Mouse (Mus musculus) intestine, postnatal 0 days (tissue): ENCODE data around the gene Pard3. TPM values are rescaled to one million over a fixed set of nuclear protein-coding genes. Genes with fewer than 3 reads are reported as not detected.

Source experiments
- ATAC-seq: fragments of 200-750 bp; cut with Nextera tagmentation; 2 replicates; pipeline ENCODE4 v1.8.0; 2017; ENCODE audit warnings: mild to moderate bottlenecking, moderate TSS enrichment, moderate library complexity
- H3K27ac ChIP-seq: fragments of 300-500 bp; sonication (generic); 2 replicates; pipeline ENCODE4 v1.5.1; 2014; ENCODE audit warnings: mild to moderate bottlenecking, low read depth, low read length, moderate library complexity
- H3K27me3 ChIP-seq: fragments of 300-500 bp; sonication (generic); replicated peaks from 2 replicates; pipeline ENCODE4 v1.6.1; 2014; ENCODE audit warnings: low read length, mixed read lengths; ENCODE audit not compliant: control insufficient read depth, insufficient read depth
- H3K36me3 ChIP-seq: fragments of 300-500 bp; sonication (generic); 2 replicates; pipeline ENCODE4 v1.6.1; 2014; ENCODE audit warnings: mild to moderate bottlenecking, moderate library complexity; ENCODE audit not compliant: control insufficient read depth, insufficient read depth
- H3K4me1 ChIP-seq: fragments of 300-500 bp; sonication (generic); replicated peaks from 2 replicates; pipeline ENCODE4 v1.6.1; 2014; ENCODE audit warnings: antibody characterized with exemption, low read length, mixed read lengths; ENCODE audit not compliant: control insufficient read depth, insufficient read depth
- H3K4me2 ChIP-seq: fragments of 300-500 bp; sonication (generic); replicated peaks from 2 replicates; pipeline ENCODE4 v1.6.1; 2014; ENCODE audit warnings: low read depth, mild to moderate bottlenecking, moderate library complexity
- H3K4me3 ChIP-seq: fragments of 300-500 bp; sonication (generic); 2 replicates; pipeline ENCODE4 v1.5.1; 2014; ENCODE audit warnings: low read depth, low read length
- H3K9ac ChIP-seq: fragments of 300-500 bp; sonication (generic); 2 replicates; pipeline ENCODE4 v1.6.1; 2014; ENCODE audit warnings: mild to moderate bottlenecking, low read depth, low read length
- H3K9me3 ChIP-seq: fragments of 300-500 bp; sonication (generic); 2 replicates; pipeline ENCODE4 v1.6.1; 2016; ENCODE audit warnings: mixed run types; ENCODE audit not compliant: control insufficient read depth
- CTCF ChIP-seq: sonication (generic); IDR thresholded peaks from 2 replicates; pipeline ENCODE4 v1.5.1; 2016; ENCODE audit warnings: low read depth, mild to moderate bottlenecking, control low read depth, antibody characterized with exemption, moderate library complexity
- WGBS: fragments of 180-500 bp; shearing (Covaris S2); extraction: QIAGEN DNeasy Blood & Tissue Kit; methylation state at CpG from one replicate; pipeline ENCODE4 v1.1.7; 2014; 5-methylcytosine and 5-hydroxymethylcytosine counted together
- polyA plus RNA-seq: library from polyadenylated mRNA; unstranded; fragments of >200 nt; fragmentation: Nextera tagmentation; extraction: Ambion mirVana; gene quantifications from 2 replicates; pipeline ENCODE4 v1.2.1, GENCODE M21; 2015

Gene Pard3
- polyA plus RNA-seq, 1 experiment from 2014 or later = 12.5 TPM

- Histone ChIP-seq H3K27ac (no peak overlapping the region), H3K9me3 (no peaks in the 10 kb centered on the region), H3K4me3 (no peak overlapping the region), H3K4me1 (no peaks in the 10 kb centered on the region; the same call in 1 of the 2 replicates), H3K27me3 (no peaks in the 10 kb centered on the region), H3K36me3 (no peaks in the 10 kb centered on the region), H3K4me2 (no peak overlapping the region), H3K9ac (no peak overlapping the region)
- TF ChIP-seq CTCF = no peak
- WGBS = 44% methylated on average over 4 of the region's 4 CpGs
- ATAC-seq = no peak
Observed at GRCm38 (mm10) chr8:127146055-127146454, 82.4 kb downstream of the Pard3 start.

GRCm38 (mm10) chr8:127148821-127149220 is 85.1 kb downstream of the Pard3 start:
- Histone ChIP-seq H3K27me3 (no peaks in the 10 kb centered on the region), H3K9ac (no peak overlapping the region), H3K4me1 (peaks cover 2% of the 10 kb centered on the region; the same call in 1 of the 2 replicates), H3K4me3 (no peak overlapping the region), H3K36me3 (no peaks in the 10 kb centered on the region), H3K4me2 (no peak overlapping the region), H3K27ac (no peak overlapping the region), H3K9me3 (no peaks in the 10 kb centered on the region)
- TF ChIP-seq CTCF = no peak
- no peak for ATAC-seq
- WGBS = 70% methylated on average over 7 of the region's 7 CpGs

- no peaks in the 10 kb centered on the region for H3K9me3 ChIP-seq
- no peak overlapping the region for H3K9ac ChIP-seq
- TF ChIP-seq CTCF = no peak
- WGBS = 74% methylated on average over 4 of the region's 4 CpGs
- no peak overlapping the region for H3K4me3 ChIP-seq
- no peak overlapping the region for H3K4me2 ChIP-seq
- no peak overlapping the region for H3K27ac ChIP-seq
- 0 out of 2 replicates have a peak, but pooled peaks cover 2% of the 10 kb centered on the region for H3K4me1 ChIP-seq
- no peaks in the 10 kb centered on the region for H3K27me3 ChIP-seq
- H3K36me3 ChIP-seq = no peaks in the 10 kb centered on the region
- ATAC-seq = no peak
Observed at GRCm38 (mm10) chr8:127150645-127151044, 87.0 kb downstream of the Pard3 start.

DNA sequence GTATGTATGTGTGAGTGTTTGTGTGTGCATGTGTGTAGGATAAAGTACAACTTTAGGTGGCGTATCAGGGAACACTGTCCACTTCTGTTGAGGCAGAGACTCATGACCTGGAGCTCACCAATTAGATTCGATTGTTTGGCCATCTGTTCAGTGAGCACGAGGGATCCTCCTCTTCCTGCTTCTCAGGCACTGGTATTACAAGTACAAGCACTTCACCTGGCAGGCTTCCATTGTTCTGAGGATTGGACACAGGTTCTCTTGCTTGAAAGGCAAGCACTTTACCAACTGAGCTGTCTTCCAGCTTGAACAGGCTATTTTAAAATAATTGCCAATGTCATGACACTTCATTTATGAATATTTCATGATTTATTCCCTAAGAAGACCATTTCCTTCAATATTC is 88.0 kb downstream of the Pard3 start:
- Histone ChIP-seq H3K36me3 (no peaks in the 10 kb centered on the region), H3K27ac (no peak overlapping the region), H3K9ac (no peak overlapping the region), H3K4me2 (no peak overlapping the region), H3K27me3 (no peaks in the 10 kb centered on the region), H3K9me3 (no peaks in the 10 kb centered on the region), H3K4me1 (0 out of 2 replicates have a peak, but pooled peaks cover 2% of the 10 kb centered on the region), H3K4me3 (no peak overlapping the region)
- no peak for ATAC-seq
- 72% methylated on average over 3 of the region's 3 CpGs for WGBS
- TF ChIP-seq CTCF = no peak

DNA sequence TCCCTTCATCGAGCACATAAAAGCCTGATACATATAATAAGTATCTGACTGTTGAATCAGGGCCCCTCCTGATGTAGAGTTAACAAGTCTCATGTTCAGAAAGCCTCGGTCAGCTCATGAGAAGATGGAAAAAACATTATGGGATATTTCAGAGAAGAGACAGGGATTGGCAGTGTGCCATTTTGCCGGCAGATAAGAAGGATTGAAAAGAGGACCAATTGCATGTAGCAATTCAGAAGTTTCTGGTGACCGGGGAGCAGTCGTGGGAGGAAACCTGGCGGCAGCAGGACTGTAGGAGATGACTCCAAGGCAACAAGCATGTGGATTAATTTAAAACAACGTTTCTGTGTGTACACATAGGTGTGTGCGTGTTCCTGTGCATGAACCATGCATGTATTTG is 93.4 kb downstream of the Pard3 start:
- Histone ChIP-seq H3K4me2 (no peak overlapping the region), H3K4me1 (0 out of 2 replicates have a peak, but pooled peaks cover 8% of the 10 kb centered on the region), H3K27ac (no peak overlapping the region), H3K4me3 (no peak overlapping the region), H3K9ac (no peak overlapping the region), H3K9me3 (no peaks in the 10 kb centered on the region), H3K27me3 (no peaks in the 10 kb centered on the region), H3K36me3 (no peaks in the 10 kb centered on the region)
- TF ChIP-seq CTCF = no peak
- no peak for ATAC-seq
- WGBS = 45% methylated on average over 8 of the region's 8 CpGs

GRCm38 (mm10) chr8:127159421-127159966 is 95.8 kb downstream of the Pard3 start:
- no peak overlapping the region for H3K27ac ChIP-seq
- 55% methylated on average over 3 of the region's 3 CpGs for WGBS
- no peaks in the 10 kb centered on the region for H3K9me3 ChIP-seq
- no peaks in the 10 kb centered on the region for H3K36me3 ChIP-seq
- H3K4me3 ChIP-seq = no peak overlapping the region
- H3K9ac ChIP-seq = no peak overlapping the region
- no peaks in the 10 kb centered on the region for H3K27me3 ChIP-seq
- no peak overlapping the region for H3K4me2 ChIP-seq
- H3K4me1 ChIP-seq = 0 out of 2 replicates have a peak, but pooled peaks cover 5% of the 10 kb centered on the region
- ATAC-seq = no peak
- no peak for TF ChIP-seq CTCF

DNA sequence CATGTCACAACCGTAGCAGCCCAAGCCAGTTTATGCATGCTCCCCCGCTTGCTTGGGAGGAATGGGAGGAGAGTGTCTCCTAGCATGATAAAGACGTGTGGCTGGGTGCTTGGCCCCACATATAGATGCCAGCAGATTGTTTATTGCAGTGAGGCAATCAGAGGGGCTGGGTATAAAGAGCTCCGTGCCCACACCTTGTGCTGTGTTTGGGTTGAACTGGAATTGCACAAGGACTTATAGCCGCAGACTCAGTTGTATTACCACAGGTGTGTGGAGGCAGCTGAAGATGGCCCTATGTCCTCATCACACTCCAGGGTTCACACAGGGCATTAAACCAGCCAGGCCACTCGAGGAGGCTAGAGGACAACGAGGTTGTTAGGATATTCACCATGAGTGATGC is 98.2 kb downstream of the Pard3 start:
- Histone ChIP-seq H3K27ac (no peak overlapping the region), H3K4me1 (0 out of 2 replicates have a peak, but pooled peaks cover 5% of the 10 kb centered on the region), H3K27me3 (no peaks in the 10 kb centered on the region), H3K4me3 (no peak overlapping the region), H3K36me3 (no peaks in the 10 kb centered on the region), H3K9ac (no peak overlapping the region), H3K4me2 (no peak overlapping the region), H3K9me3 (no peaks in the 10 kb centered on the region)
- no peak for TF ChIP-seq CTCF
- peak; percentile 51 for ATAC-seq
- 49% methylated on average over 7 of the region's 7 CpGs for WGBS
